Mouse (Mus musculus): Measurements from ENCODE around the gene Ptpdc1. TPM values are rescaled to one million over a fixed set of nuclear protein-coding genes. Genes with fewer than 3 reads are reported as not detected.

The Ptpdc1 gene
- polyA plus RNA-seq, 1 experiment from 2014 or later, result 18.8 TPM

DNA sequence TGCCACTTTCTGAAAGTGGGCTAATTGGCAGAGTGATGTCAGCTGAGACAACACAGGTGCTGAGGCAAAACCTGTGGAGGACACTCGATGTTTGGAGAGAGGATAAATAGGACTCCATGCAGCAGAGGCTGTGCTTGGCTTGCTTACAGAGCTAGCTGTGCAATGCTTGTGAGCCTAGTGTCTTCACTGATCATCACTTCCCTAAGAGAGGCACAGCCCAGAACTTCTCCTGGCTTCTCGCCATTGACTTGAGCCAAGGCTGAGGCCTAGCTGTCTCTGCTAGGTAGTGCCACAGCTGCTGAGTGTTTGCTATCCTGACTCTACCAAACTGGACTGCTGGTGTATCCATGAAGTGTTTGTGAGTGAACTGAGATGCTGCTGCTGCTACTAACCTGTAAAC lies 94.8 kb downstream of the Ptpdc1 start:
- Histone ChIP-seq H3K4me2 (ENCODE audit: low read length) (no peak overlapping the region), H3K27me3 (ENCODE audit: control insufficient read depth, insufficient read depth, low read depth, low read length) (no peaks in the 10 kb centered on the region), H3K36me3 (ENCODE audit: control insufficient read depth, insufficient read depth, low read length) (no peaks in the 10 kb centered on the region), H3K9me3 (replicated peaks; ENCODE audit: control insufficient read depth, low read length, poor library complexity, severe bottlenecking) (no peaks in the 10 kb centered on the region), H3K9ac (ENCODE audit: low read depth, low read length) (no peak overlapping the region), H3K4me3 (ENCODE audit: low read depth, low read length) (no peak overlapping the region), H3K27ac (ENCODE audit: low read length) (no peak overlapping the region), H3K4me1 (ENCODE audit: control insufficient read depth, insufficient read depth, low read length) (0 out of 2 replicates have a peak, but pooled peaks cover 2% of the 10 kb centered on the region)
- no peak for ATAC-seq
- 86% methylated on average over 2 of the region's 2 CpGs for WGBS

- Histone ChIP-seq H3K27me3 (ENCODE audit: control insufficient read depth, insufficient read depth, low read depth, low read length) (no peaks in the 10 kb centered on the region), H3K27ac (ENCODE audit: low read length) (no peak overlapping the region), H3K36me3 (ENCODE audit: control insufficient read depth, insufficient read depth, low read length) (no peaks in the 10 kb centered on the region), H3K4me2 (ENCODE audit: low read length) (no peak overlapping the region), H3K4me1 (ENCODE audit: control insufficient read depth, insufficient read depth, low read length) (0 out of 2 replicates have a peak, but pooled peaks cover 2% of the 10 kb centered on the region), H3K4me3 (ENCODE audit: low read depth, low read length) (no peak overlapping the region), H3K9ac (ENCODE audit: low read depth, low read length) (no peak overlapping the region), H3K9me3 (replicated peaks; ENCODE audit: control insufficient read depth, low read length, poor library complexity, severe bottlenecking) (no peaks in the 10 kb centered on the region)
- no peak for ATAC-seq
- 52% methylated on average over 2 of the region's 2 CpGs for WGBS
Observed at GRCm38 (mm10) chr13:48529028-48529427, 96.4 kb downstream of the Ptpdc1 start.

DNA sequence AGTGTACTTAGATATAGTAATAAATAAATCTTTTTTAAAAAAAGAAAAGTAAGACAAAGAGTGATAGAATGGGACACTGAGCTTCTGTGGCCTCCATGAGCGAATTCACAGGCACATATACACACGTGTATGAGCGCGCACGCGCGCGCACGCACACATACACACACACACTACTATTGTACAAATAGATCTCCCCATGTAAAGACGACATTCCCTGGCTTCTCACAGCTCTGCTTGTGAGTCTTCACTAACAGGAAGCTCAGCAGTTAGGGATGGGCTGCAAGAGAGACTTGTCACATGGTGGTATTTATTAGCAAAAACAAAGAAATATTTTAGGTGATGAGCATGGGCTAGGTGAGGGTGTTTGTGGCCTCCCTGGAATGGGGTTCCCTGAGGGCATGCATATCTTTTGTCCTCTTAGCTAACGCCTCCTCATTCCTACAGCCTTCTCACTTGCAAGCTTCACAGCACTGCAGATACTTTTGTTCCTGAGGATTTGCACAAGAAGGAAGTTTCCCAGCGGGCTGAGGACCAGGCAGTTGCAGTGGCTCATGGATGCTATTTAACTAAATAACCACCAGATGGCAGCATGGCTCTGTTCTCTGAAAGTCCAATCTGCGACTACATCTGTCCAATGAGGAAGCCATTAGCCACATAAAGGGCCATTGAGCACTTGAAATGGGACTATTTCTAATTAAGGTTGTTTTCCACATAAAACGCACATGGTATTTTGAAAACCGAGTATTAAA lies 97.2 kb downstream of the Ptpdc1 start:
- H3K36me3 ChIP-seq (ENCODE audit: control insufficient read depth, insufficient read depth, low read length), result no peaks in the 10 kb centered on the region
- no peak overlapping the region for H3K27ac ChIP-seq (ENCODE audit: low read length)
- WGBS, result 56% methylated on average over 15 of the region's 15 CpGs
- H3K4me3 ChIP-seq (ENCODE audit: low read depth, low read length), result no peak overlapping the region
- no peak overlapping the region for H3K4me2 ChIP-seq (ENCODE audit: low read length)
- no peaks in the 10 kb centered on the region for H3K9me3 ChIP-seq (replicated peaks; ENCODE audit: control insufficient read depth, low read length, poor library complexity, severe bottlenecking)
- no peak overlapping the region for H3K9ac ChIP-seq (ENCODE audit: low read depth, low read length)
- peak; percentile 81 for ATAC-seq
- 0 out of 2 replicates have a peak, but pooled peaks cover 2% of the 10 kb centered on the region for H3K4me1 ChIP-seq (ENCODE audit: control insufficient read depth, insufficient read depth, low read length)
- H3K27me3 ChIP-seq (ENCODE audit: control insufficient read depth, insufficient read depth, low read depth, low read length), result no peaks in the 10 kb centered on the region

MicroRNAs within 50 kb of the gene (microRNA counts, 519-probe panel; counts per million panel counts)
- microRNA mmu-let-7a (3,871 counts per million, percentile 98 among the panel's probes with 10 or more counts), microRNA mmu-let-7d (3,736 counts per million, percentile 97 among the panel's probes with 10 or more counts), microRNA mmu-let-7f (3,222 counts per million, percentile 91 among the panel's probes with 10 or more counts)

Small RNAs within 50 kb of the gene (microRNA-seq; reads per million reads assigned to microRNA genes)
- gene Gm24111, result not detected
- 260 reads per million, percentile 65 among the genes with 10 or more reads in this experiment for gene Mirlet7a-1
- 6,861 reads per million, percentile 94 among the genes with 10 or more reads in this experiment for gene Mirlet7d
- gene Mirlet7f-1, result not detected

Other genes with a start within 250 kb of the Ptpdc1 start
- 5.8 and 7.5 TPM in 2 replicates for gene Zfp169, start 112.2 kb downstream of the Ptpdc1 start, polyA plus RNA-seq (2015; fragmentation: Nextera tagmentation; extraction: Ambion mirVana)
- gene A830005F24Rik, start 112.1 kb downstream of the Ptpdc1 start, polyA plus RNA-seq (2015; fragmentation: Nextera tagmentation; extraction: Ambion mirVana), result 3.4 and 4.9 TPM in 2 replicates
- not detected in 2 replicates for gene Barx1, start 37.3 kb upstream of the Ptpdc1 start, polyA plus RNA-seq (2015; fragmentation: Nextera tagmentation; extraction: Ambion mirVana)
- 8.2 and 9.3 TPM in 2 replicates for gene Phf2, start 245.5 kb upstream of the Ptpdc1 start, polyA plus RNA-seq (2015; fragmentation: Nextera tagmentation; extraction: Ambion mirVana)